Mouse (Mus musculus): ENCODE measurements around the gene Mis12.

Mis12 gene

DNA sequence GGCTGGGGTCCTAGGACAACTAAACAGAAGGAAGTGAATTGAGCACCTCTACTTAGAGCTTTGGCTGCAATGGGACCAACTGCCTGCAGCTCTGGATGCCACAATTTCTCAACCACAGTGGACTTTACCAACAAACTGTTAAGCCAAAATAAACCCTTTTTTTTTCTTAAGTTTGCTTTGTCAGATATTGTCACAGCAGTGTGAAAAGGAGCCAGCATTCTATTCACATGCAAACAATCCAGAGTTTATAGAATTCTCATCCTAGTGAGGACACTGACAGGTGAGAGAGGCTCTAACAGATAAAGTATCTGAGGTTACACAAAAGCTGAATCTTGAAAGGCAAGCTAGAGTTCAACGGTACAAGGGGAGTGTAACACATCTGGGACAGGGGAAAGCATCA, 2.4 kb upstream of the Mis12 start:
- no peak for DNase-seq (ENCODE audit: low read depth, low spot score)

GRCm38 (mm10) chr11:71018416-71019200, 803 bp upstream of the Mis12 start:
- DNase-seq (ENCODE audit: low read depth, low spot score), result no peak

- no peak for DNase-seq (ENCODE audit: low read depth, low spot score)
Observed at GRCm38 (mm10) chr11:71028280-71028679, 8.9 kb downstream of the Mis12 start.

DNA sequence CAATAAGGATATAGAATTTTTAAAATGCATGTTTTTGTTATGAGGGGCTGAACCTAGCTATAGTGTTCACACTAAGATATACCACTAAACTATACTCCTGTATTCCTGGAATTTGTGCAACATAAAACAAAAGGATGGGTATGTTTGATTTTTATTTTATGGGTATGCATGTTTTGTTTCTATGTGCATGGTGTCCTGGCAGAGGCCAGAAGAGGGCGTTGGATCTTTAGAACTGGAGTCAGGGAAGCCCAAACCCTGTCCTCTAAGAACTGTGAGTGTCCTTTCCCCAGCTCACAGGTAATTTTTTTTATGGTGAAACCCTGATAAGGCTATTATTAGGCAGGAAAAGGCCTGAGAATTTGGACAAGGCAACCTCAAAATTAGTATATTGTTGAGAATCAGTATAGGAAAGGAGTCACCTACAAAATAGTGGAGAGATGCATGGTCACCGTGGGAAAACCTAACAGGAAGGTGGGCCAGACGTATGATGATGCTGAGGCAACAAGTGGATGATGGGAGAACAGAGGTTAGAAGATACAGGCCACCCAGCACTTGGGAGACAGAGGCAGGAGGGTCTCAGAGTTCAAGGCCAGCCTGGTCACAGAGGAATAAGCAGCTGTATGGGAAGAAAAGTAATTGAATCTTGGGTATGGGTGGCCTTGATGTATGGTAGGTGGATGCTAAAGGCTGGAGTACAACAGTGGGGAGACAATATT, 10.2 kb downstream of the Mis12 start:
- peak; percentile 23 for DNase-seq (ENCODE audit: low read depth, low spot score)

DNA sequence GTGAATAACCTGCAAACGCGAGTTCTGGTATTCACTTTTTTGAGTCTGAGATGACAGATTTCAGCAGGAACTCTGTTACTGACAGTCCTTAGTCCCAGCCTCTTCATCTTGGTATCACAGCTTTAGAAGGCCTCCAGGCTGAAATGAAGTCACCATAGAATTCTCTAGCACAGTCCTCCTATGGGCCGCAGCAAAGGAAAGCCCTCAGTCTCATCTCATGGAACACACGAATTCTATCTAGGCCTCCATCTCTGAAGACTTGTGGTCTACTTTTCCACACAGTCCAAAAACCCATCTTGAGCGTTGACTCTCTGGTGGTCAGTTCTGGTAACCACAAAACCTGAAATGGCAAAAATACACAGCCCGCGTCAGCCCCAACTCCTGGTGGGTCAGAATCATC, 12.7 kb downstream of the Mis12 start:
- no peak for DNase-seq (ENCODE audit: low read depth, low spot score)

DNA sequence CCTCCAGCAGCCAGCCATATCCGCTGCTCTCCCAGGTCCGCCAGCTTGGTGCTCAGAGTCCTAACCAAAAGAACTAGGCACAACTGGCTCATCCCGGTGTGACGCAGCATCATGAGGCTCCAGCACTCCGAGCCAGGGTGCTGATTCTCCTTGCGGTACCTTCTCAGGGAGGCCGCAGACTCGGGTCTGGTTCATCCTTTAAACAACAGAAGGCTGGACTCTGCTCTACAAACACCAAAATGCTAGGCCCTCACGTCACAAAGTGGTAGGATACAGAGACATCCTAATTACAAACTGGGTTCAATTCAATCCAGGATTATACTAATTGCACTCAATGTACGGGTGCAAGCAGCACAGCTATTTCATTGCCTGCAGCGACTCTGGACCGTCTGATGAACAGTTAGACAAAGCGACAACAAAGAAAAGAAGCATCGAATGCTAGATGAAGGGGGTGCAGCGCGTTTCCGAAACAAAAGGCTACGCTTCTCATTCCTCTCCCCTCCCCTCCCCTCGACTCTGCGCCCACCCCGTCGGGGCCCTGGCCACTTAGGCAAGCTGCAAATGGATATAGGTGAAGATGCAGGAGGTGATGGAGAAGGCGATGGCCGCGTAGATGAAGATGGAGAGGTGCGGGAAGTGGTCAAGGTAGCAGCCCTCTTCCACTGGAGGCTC, 13.2 kb downstream of the Mis12 start:
- DNase-seq (ENCODE audit: low read depth, low spot score), result peak; percentile 77

DNA sequence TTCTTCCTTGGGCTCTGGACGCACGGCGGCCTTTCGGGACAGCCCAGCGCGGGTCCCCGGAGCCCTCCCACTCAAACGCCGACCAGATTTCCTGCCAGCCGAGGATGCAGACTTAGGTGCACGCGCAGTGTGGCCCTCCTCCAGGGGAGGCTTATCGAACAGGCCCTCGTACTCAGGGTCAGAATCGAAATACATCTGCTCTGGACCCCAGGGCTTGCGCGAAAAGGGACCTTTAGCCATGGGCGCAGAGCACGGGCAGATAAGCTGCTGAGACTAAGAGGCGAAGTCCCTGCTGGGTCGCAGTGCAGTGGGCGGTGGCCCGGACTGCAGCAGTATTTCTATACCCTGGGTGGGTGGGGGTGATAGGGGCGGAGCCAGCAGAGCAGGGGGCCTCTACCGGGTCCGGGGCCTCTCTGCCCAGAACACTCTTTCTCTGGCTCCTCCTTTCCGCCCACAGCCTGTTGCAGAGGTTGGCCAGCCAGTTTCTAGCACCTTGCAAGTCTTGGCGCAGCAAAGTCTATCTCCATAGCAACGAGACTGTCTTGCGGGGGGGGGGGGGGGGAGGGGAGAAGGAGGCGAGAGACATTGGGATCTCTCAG, 13.9 kb downstream of the Mis12 start, which contains the start of gene 6330403K07Rik:
Gene 6330403K07Rik (minus strand): TSS at position 351 of the 599 bp plus-strand sequence.
- DNase-seq (ENCODE audit: low read depth, low spot score), result peak; percentile 95

- no peak for DNase-seq (ENCODE audit: low read depth, low spot score)
Observed at GRCm38 (mm10) chr11:71039526-71040298, 20.3 kb downstream of the Mis12 start.

GRCm38 (mm10) chr11:71052554-71052953, 33.1 kb downstream of the Mis12 start:
- DNase-seq (ENCODE audit: low read depth, low spot score), result peak; percentile 71

- no peak for DNase-seq (ENCODE audit: low read depth, low spot score)
Observed at GRCm38 (mm10) chr11:71076342-71076741, 56.9 kb downstream of the Mis12 start.
